ENCODE assay signal across 10 mouse cellular contexts in the genomic region with DNA sequence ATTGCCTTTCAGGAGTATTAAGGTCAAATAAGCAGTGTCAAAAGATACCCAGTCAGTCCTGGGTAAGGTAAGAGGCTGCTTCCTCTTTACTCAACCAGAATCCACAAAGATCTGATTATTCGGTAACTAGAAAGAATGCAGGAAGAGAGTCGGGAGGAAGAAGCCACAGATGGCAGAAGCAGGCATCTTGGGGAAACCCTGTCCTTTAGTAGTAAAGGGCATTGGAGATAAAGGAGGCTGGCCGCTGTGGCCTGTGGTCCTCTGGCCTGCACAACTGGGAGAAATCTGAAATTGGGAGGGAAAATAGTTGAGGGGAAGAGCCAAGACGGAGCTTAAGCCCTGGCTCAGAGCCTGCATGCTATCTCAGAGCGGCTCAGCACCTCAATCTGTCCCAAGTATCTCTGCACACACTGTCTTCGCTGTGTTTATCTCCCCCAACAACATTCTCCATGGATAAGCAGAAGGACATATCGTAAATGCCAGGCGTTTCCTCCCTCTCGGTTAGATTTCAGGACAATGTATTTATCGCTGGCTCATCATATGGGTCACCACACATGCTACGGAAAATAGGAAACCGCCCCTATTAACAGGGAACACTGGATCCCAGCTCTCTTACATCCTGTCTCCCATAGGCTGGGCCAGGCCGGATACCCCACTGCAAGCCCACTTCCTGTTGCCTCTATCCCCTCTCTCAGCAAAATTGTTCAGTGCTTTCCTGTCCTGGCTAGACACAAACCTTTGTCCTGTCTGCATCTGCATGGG. TPM values are rescaled to one million over a fixed set of nuclear protein-coding genes. Genes with fewer than 3 reads are reported as not detected.
DNase-seq lines count a peak whose midpoint lies in the region; ATAC-seq and TF ChIP-seq lines count a peak whose summit lies in the region.
"Had no signal": no experiment of that assay in that cellular context is flagged by ENCODE, and none has a peak within 500 bp of the region (broad histone marks: within the 10 kb centered on the region; RNA-seq: fewer than 3 reads in every experiment).

No protein-coding gene starts in this region.

- intact Hi-C loops in gastrocnemius, adult 2 months (cut with DNase I): loop anchor here (1.0 kb wide), 1 partner anchor 21 kb away; no protein-coding TSS in a partner anchor

- peak overlapping the region; percentile 58 for H3K27ac ChIP-seq in gastrocnemius, adult 2 months
- H3K27ac ChIP-seq in thymus, adult 2 months (ENCODE audit: control insufficient read depth, insufficient read depth, low read length): no peak overlapping the region
- H3K27ac ChIP-seq in lung, embryonic 14.5 days (ENCODE audit: low read depth): peak overlapping the region; percentile 69; the same call in 1 of the 2 replicates
- H3K27ac ChIP-seq: forebrain, embryonic 13.5 days had no signal

- no peaks in the 10 kb centered on the region for H3K27me3 ChIP-seq in thymus, adult 2 months (ENCODE audit: control insufficient read depth, insufficient read depth, low read length)
- no peaks in the 10 kb centered on the region for H3K27me3 ChIP-seq in lung, embryonic 14.5 days (ENCODE audit: insufficient read depth, low read length)
- H3K27me3 ChIP-seq: forebrain, embryonic 13.5 days had no signal

- ATAC-seq in lung, embryonic 14.5 days (ENCODE audit: insufficient read depth): peak; percentile 88
- ATAC-seq: forebrain, embryonic 13.5 days had no signal

- DNase-seq in gastrocnemius, adult 2 months: no peak
- DNase-seq in gastrocnemius, postnatal 4 days (ENCODE audit: low spot score in 2 of 2): no peak
- peak; percentile 33 for DNase-seq in thymus, adult 2 months
- no peak for DNase-seq in thymus, adult 18-20 months
- DNase-seq in lung, embryonic 14.5 days: peak; percentile 66
- DNase-seq in right cerebral cortex, postnatal 25 days: no peak
- DNase-seq in adrenal gland, postnatal 4 days (ENCODE audit: low spot score in 2 of 2): no peak
- DNase-seq in cerebellum, adult 8-10 months: no peak
- DNase-seq: cerebellum, adult 18-20 months had no signal

- peaks cover 8% of the 10 kb centered on the region for H3K4me1 ChIP-seq in thymus, adult 2 months (replicated peaks; ENCODE audit: control insufficient read depth, insufficient read depth, low read length)
- H3K4me1 ChIP-seq in lung, embryonic 14.5 days (ENCODE audit: insufficient read depth): 0 out of 2 replicates have a peak, but pooled peaks cover 5% of the 10 kb centered on the region

- H3K9ac ChIP-seq in lung, embryonic 14.5 days: no peak overlapping the region
- H3K9ac ChIP-seq: forebrain, embryonic 13.5 days had no signal

- WGBS in thymus, adult 2 months: 20% methylated on average over 13 of the region's 13 CpGs
- WGBS in lung, embryonic 14.5 days: 54% methylated on average over 13 of the region's 13 CpGs

- TF ChIP-seq POLR2A in thymus, adult 2 months (IDR thresholded peaks at IDR 0.05; ENCODE audit: control insufficient read depth, extremely low read depth, insufficient read depth, low read length, poor library complexity): no peak

- H3K36me3 ChIP-seq in thymus, adult 2 months (ENCODE audit: control insufficient read depth, insufficient read depth, low read length): no peaks in the 10 kb centered on the region
- H3K36me3 ChIP-seq in lung, embryonic 14.5 days (ENCODE audit: insufficient read depth): no peaks in the 10 kb centered on the region

- H3K9me3 ChIP-seq in lung, embryonic 14.5 days (ENCODE audit: low read depth, low read length): no peaks in the 10 kb centered on the region
- H3K9me3 ChIP-seq: forebrain, embryonic 13.5 days had no signal

- H3K4me2 ChIP-seq in lung, embryonic 14.5 days: no peak overlapping the region
- H3K4me2 ChIP-seq: forebrain, embryonic 13.5 days had no signal

- no peak for TF ChIP-seq CTCF in gastrocnemius, adult 2 months (IDR thresholded peaks at IDR 0.05)
- no peak for TF ChIP-seq CTCF in thymus, adult 2 months (IDR thresholded peaks at IDR 0.05; ENCODE audit: borderline replicate concordance, control insufficient read depth, extremely low read depth, insufficient read depth, low read length, poor library complexity)
- TF ChIP-seq CTCF in lung, embryonic 14.5 days (IDR thresholded peaks at IDR 0.05; ENCODE audit: low read depth): no peak

- no peak overlapping the region for H3K4me3 ChIP-seq in gastrocnemius, adult 2 months
- H3K4me3 ChIP-seq in thymus, adult 2 months (ENCODE audit: control insufficient read depth, insufficient read depth, low read length): no peak overlapping the region
- no peak overlapping the region for H3K4me3 ChIP-seq in lung, embryonic 14.5 days (ENCODE audit: low read depth, low read length)
- H3K4me3 ChIP-seq: forebrain, embryonic 13.5 days had no signal

RNA-seq across cellular contexts. Expression of gene Myzap, which starts 14.3 kb away (rescaled TPM):
- total RNA-seq in gastrocnemius, adult 2 months (2021): 1 to 10 TPM; 3.7 to 5.1 TPM
- 10 to 100 TPM; 25.0 to 33.2 TPM for total RNA-seq in gastrocnemius, postnatal 4 days (2021)
- polyA plus RNA-seq in thymus, adult 2 months (2012; rRNA removed): 4.3 and 9.6 TPM in 2 replicates
- polyA plus RNA-seq in lung, embryonic 14.5 days (2014; fragmentation: Nextera tagmentation; extraction: Ambion mirVana): 39.0 and 44.4 TPM in 2 replicates
- 10 to 100 TPM; 11.4 to 13.9 TPM for total RNA-seq in adrenal gland, postnatal 4 days (2021)

Comparison
In these comparisons a context has a peak if more than half of its experiments do, and no peak if none do; other contexts are left out.
1. DNase-seq: peak in thymus, adult 2 months (single experiment) and lung, embryonic 14.5 days (single experiment); none in gastrocnemius, adult 2 months (single experiment), gastrocnemius, postnatal 4 days (0 of 2), thymus, adult 18-20 months (0 of 2), right cerebral cortex, postnatal 25 days (single experiment), adrenal gland, postnatal 4 days (0 of 2) and cerebellum, adult 8-10 months (single experiment).